Mouse (Mus musculus) myocyte (in vitro differentiated cells): Measurements from ENCODE around the gene Raet1e. TPM values are rescaled to one million over a fixed set of nuclear protein-coding genes. Genes with fewer than 3 reads are reported as not detected.
A peak's percentile ranks its signal among the peaks of the same experiment; 100 is the strongest.
"Not testable (repeated sequence)": the region's sequence is repeated elsewhere in the genome, so short reads cannot be mapped to it uniquely, and the experiment has no call there.

Source experiments
- H3K27me3 ChIP-seq: one replicate; pipeline ENCODE4 v1.6.1; 2011; ENCODE audit not compliant: control insufficient read depth, insufficient read depth, insufficient read length
- H3K36me3 ChIP-seq: one replicate; pipeline ENCODE4 v1.6.1; 2011; ENCODE audit not compliant: control insufficient read depth, insufficient read depth
- H3K4me2 ChIP-seq: one replicate; pipeline ENCODE4 v1.6.1; 2011; ENCODE audit warnings: low read depth, control low read depth
- H3K4me3 ChIP-seq: one replicate; pipeline ENCODE4 v1.5.1; 2011; ENCODE audit warnings: mild to moderate bottlenecking, control low read depth, moderate library complexity
- H3K79me2 ChIP-seq: one replicate; pipeline ENCODE4 v1.6.1; 2011; ENCODE audit not compliant: control insufficient read depth, insufficient read depth
- H3ac ChIP-seq: one replicate; pipeline ENCODE4 v1.6.1; 2011; ENCODE audit not compliant: control insufficient read depth, insufficient read length
- CEBPB ChIP-seq: IDR thresholded peaks from 2 replicates; pipeline ENCODE4 v1.6.1; 2011; ENCODE audit warnings: mild to moderate bottlenecking, moderate library complexity; ENCODE audit not compliant: poor library complexity, insufficient read depth, severe bottlenecking
- E2F4 ChIP-seq: IDR thresholded peaks from one replicate; pipeline ENCODE4 v1.6.1; 2011; ENCODE audit warnings: mild to moderate bottlenecking, control low read depth, moderate library complexity; ENCODE audit not compliant: insufficient read depth
- MAX ChIP-seq: IDR thresholded peaks from one replicate; pipeline ENCODE4 v1.6.1; 2011; ENCODE audit warnings: low read depth, mild to moderate bottlenecking, control low read depth
- MYOD1 ChIP-seq, 3 experiments: IDR thresholded peaks; one replicate each; pipeline ENCODE4 v1.6.1; 2011; ENCODE audit warnings: control low read depth in 2 of 3, low read depth in 2 of 3, mild to moderate bottlenecking in 2 of 3, moderate library complexity in 1 of 3; ENCODE audit not compliant: insufficient read length in 2 of 3, control insufficient read depth in 1 of 3
- MYOG ChIP-seq, 3 experiments: IDR thresholded peaks; one replicate each; pipeline ENCODE4 v1.6.1; 2011; ENCODE audit warnings: control low read depth in 2 of 3, low read depth in 2 of 3, mild to moderate bottlenecking in 2 of 3; ENCODE audit not compliant: insufficient read length in 2 of 3, control insufficient read depth in 1 of 3, insufficient read depth in 1 of 3
- POLR2A ChIP-seq: IDR thresholded peaks from one replicate; pipeline ENCODE4 v1.6.1; 2011; ENCODE audit warnings: low read depth, mild to moderate bottlenecking, control low read depth, moderate library complexity; ENCODE audit not compliant: insufficient read length
- POLR2AphosphoS2 ChIP-seq: IDR thresholded peaks from one replicate; pipeline ENCODE4 v1.6.1; 2011; ENCODE audit warnings: low read depth, control low read depth; ENCODE audit not compliant: insufficient read length
- REST ChIP-seq: IDR thresholded peaks from one replicate; pipeline ENCODE4 v1.6.1; 2011; ENCODE audit warnings: mild to moderate bottlenecking, control low read depth, moderate library complexity; ENCODE audit not compliant: insufficient read depth, insufficient read length
- SRF ChIP-seq: IDR thresholded peaks from one replicate; pipeline ENCODE4 v1.6.1; 2011; ENCODE audit warnings: low read depth; ENCODE audit not compliant: control insufficient read depth, insufficient read length
- TCF12 ChIP-seq: IDR thresholded peaks from one replicate; pipeline ENCODE4 v1.6.1; 2011; ENCODE audit warnings: mild to moderate bottlenecking, control low read depth; ENCODE audit not compliant: poor library complexity, insufficient read depth, severe bottlenecking
- TCF3 ChIP-seq: IDR thresholded peaks from one replicate; pipeline ENCODE4 v1.6.1; 2011; ENCODE audit warnings: low read depth, control low read depth; ENCODE audit not compliant: insufficient read length
- USF1 ChIP-seq: IDR thresholded peaks from one replicate; pipeline ENCODE4 v1.6.1; 2011; ENCODE audit warnings: low read depth, mild to moderate bottlenecking, control low read depth, moderate library complexity
- polyA plus RNA-seq: library from polyadenylated mRNA; unstranded; fragments of >200 nt; fragmentation: generic; extraction: Trizol; gene quantifications from one replicate; pipeline ENCODE4 v1.2.1, GENCODE M21; 2012; ENCODE audit warnings: missing spikeins

Gene Raet1e
- polyA plus RNA-seq, 1 experiment, result 22.0 TPM

GRCm38 (mm10) chr10:22212012-22212696, 53.8 kb downstream of the Raet1e start:
- H3ac ChIP-seq, H3K79me2 ChIP-seq, H3K4me3 ChIP-seq: not testable (repeated sequence)

GRCm38 (mm10) chr10:22223474-22224349, 65.3 kb downstream of the Raet1e start:
- H3ac ChIP-seq, H3K36me3 ChIP-seq, H3K79me2 ChIP-seq, H3K4me3 ChIP-seq, H3K4me2 ChIP-seq, H3K27me3 ChIP-seq: not testable (repeated sequence)

More at GRCm38 (mm10) chr10:22212012-22212696, 53.8 kb downstream of the Raet1e start:
- not testable (repeated sequence) for H3K4me2 ChIP-seq, H3K27me3 ChIP-seq, H3K36me3 ChIP-seq

- Histone ChIP-seq H3K36me3 (no peaks in the 10 kb centered on the region), H3K4me2 (no peak overlapping the region), H3K4me3 (no peak overlapping the region), H3ac (no peak overlapping the region), H3K27me3 (no peaks in the 10 kb centered on the region), H3K79me2 (no peaks in the 10 kb centered on the region)
- TF ChIP-seq TCF12, result no peak
- TF ChIP-seq CEBPB, result no peak
- no peak for TF ChIP-seq MAX
- TF ChIP-seq MYOG (IDR thresholded peaks at IDR 0.05; ENCODE audit: control insufficient read depth in 1 of 3, insufficient read depth in 1 of 3, insufficient read length in 2 of 3, low read depth in 2 of 3), result no peak
- no peak for TF ChIP-seq MYOD1 (IDR thresholded peaks at IDR 0.05; ENCODE audit: control insufficient read depth in 1 of 3, insufficient read length in 2 of 3, low read depth in 2 of 3)
- no peak for TF ChIP-seq POLR2AphosphoS2
- no peak for TF ChIP-seq E2F4
- no peak for TF ChIP-seq REST
- TF ChIP-seq USF1, result no peak
- no peak for TF ChIP-seq SRF
- no peak for TF ChIP-seq POLR2A
- no peak for TF ChIP-seq TCF3
Observed at GRCm38 (mm10) chr10:22265060-22265459, 106.7 kb downstream of the Raet1e start.

GRCm38 (mm10) chr10:22270879-22271786, 112.8 kb downstream of the Raet1e start:
- peaks cover 20% of the 10 kb centered on the region for H3K27me3 ChIP-seq
- H3ac ChIP-seq, H3K36me3 ChIP-seq, H3K79me2 ChIP-seq, H3K4me2 ChIP-seq, H3K4me3 ChIP-seq: not testable (repeated sequence)

GRCm38 (mm10) chr10:22272914-22273683, 114.7 kb downstream of the Raet1e start:
- H3K36me3 ChIP-seq, H3K79me2 ChIP-seq, H3ac ChIP-seq, H3K4me3 ChIP-seq: not testable (repeated sequence)
- Histone ChIP-seq H3K4me2 (peak overlapping the region; percentile 6), H3K27me3 (peaks cover 20% of the 10 kb centered on the region)
